Mouse (Mus musculus) neural tube, embryonic 10.5 days (tissue): ENCODE data around the gene Gpr3.

Source experiments
- DNase-seq: peaks from one replicate; pipeline ENCODE4 v3.0.0-alpha.2; 2017; ENCODE audit warnings: low spot score; ENCODE audit errors: extremely low spot score

The Gpr3 gene

GRCm38 (mm10) chr4:133198337-133199180 lies 13.8 kb downstream of the Gpr3 start:
- DNase-seq: peak; percentile 61

- peak; percentile 51 for DNase-seq
Measured at GRCm38 (mm10) chr4:133197801-133198286, 14.5 kb downstream of the Gpr3 start.

- no peak for DNase-seq
Measured at GRCm38 (mm10) chr4:133197355-133197754, 15.0 kb downstream of the Gpr3 start.

GRCm38 (mm10) chr4:133196852-133197251 lies 15.5 kb downstream of the Gpr3 start:
- DNase-seq: no peak

- no peak for DNase-seq
Measured at GRCm38 (mm10) chr4:133196136-133196535, 16.2 kb downstream of the Gpr3 start.

- DNase-seq: no peak
Measured at GRCm38 (mm10) chr4:133195014-133195413, 17.3 kb downstream of the Gpr3 start.

GRCm38 (mm10) chr4:133194482-133194881 lies 17.9 kb downstream of the Gpr3 start:
- DNase-seq: no peak

- DNase-seq: no peak
Measured at GRCm38 (mm10) chr4:133189396-133189795, 22.9 kb downstream of the Gpr3 start.

GRCm38 (mm10) chr4:133186856-133187255 lies 25.5 kb downstream of the Gpr3 start:
- no peak for DNase-seq

- no peak for DNase-seq
Measured at GRCm38 (mm10) chr4:133185893-133186292, 26.4 kb downstream of the Gpr3 start.

- DNase-seq: no peak
Measured at GRCm38 (mm10) chr4:133184898-133185665, 27.3 kb downstream of the Gpr3 start.

- no peak for DNase-seq
Measured at GRCm38 (mm10) chr4:133184031-133184897, 28.1 kb downstream of the Gpr3 start.

GRCm38 (mm10) chr4:133182439-133183033 lies 29.8 kb downstream of the Gpr3 start:
- DNase-seq: no peak

GRCm38 (mm10) chr4:133179258-133179657 lies 33.1 kb downstream of the Gpr3 start:
- DNase-seq: no peak

GRCm38 (mm10) chr4:133178305-133178704 lies 34.0 kb downstream of the Gpr3 start:
- DNase-seq: no peak

GRCm38 (mm10) chr4:133176761-133177403 lies 35.5 kb downstream of the Gpr3 start:
- DNase-seq: no peak

GRCm38 (mm10) chr4:133175998-133176760 lies 36.2 kb downstream of the Gpr3 start:
- no peak for DNase-seq

- no peak for DNase-seq
Measured at GRCm38 (mm10) chr4:133175274-133175673, 37.1 kb downstream of the Gpr3 start.

GRCm38 (mm10) chr4:133174361-133174760 lies 38.0 kb downstream of the Gpr3 start:
- DNase-seq: no peak

- no peak for DNase-seq
Measured at GRCm38 (mm10) chr4:133172451-133172850, 39.9 kb downstream of the Gpr3 start.
